Mouse (Mus musculus) liver, embryonic 13.5 days (tissue): ENCODE data around the gene Ikbke. TPM values are rescaled to one million over a fixed set of nuclear protein-coding genes. Genes with fewer than 3 reads are reported as not detected.

Source experiments
- ATAC-seq: fragments of 200-750 bp; cut with Nextera tagmentation; 2 replicates; pipeline ENCODE4 v1.8.0; 2017; ENCODE audit warnings: low read depth, mild to moderate bottlenecking, moderate number of reproducible peaks, moderate library complexity
- DNase-seq: peaks from one replicate; pipeline ENCODE4 v3.0.0; 2022
- H3K27ac ChIP-seq: fragments of 300-500 bp; sonication (generic); 2 replicates; pipeline ENCODE4 v1.5.1; 2015; ENCODE audit warnings: moderate library complexity, mild to moderate bottlenecking, inconsistent platforms
- H3K27me3 ChIP-seq: fragments of 300-500 bp; sonication (generic); 2 replicates; pipeline ENCODE4 v1.6.1; 2015; ENCODE audit warnings: mild to moderate bottlenecking, inconsistent platforms
- H3K36me3 ChIP-seq: fragments of 300-500 bp; sonication (generic); 2 replicates; pipeline ENCODE4 v1.6.1; 2015; ENCODE audit warnings: mild to moderate bottlenecking, inconsistent platforms
- H3K4me1 ChIP-seq: fragments of 300-500 bp; sonication (generic); replicated peaks from 2 replicates; pipeline ENCODE4 v1.6.1; 2015; ENCODE audit warnings: inconsistent platforms
- H3K4me2 ChIP-seq: fragments of 300-500 bp; sonication (generic); 2 replicates; pipeline ENCODE4 v1.6.1; 2015; ENCODE audit warnings: inconsistent platforms, mild to moderate bottlenecking, moderate library complexity
- H3K4me3 ChIP-seq: fragments of 300-500 bp; sonication (generic); replicated peaks from 2 replicates; pipeline ENCODE4 v1.5.1; 2015; ENCODE audit warnings: mild to moderate bottlenecking, inconsistent platforms
- H3K9ac ChIP-seq: fragments of 300-500 bp; sonication (generic); 2 replicates; pipeline ENCODE4 v1.6.1; 2015; ENCODE audit warnings: mild to moderate bottlenecking, inconsistent platforms
- H3K9me3 ChIP-seq: fragments of 300-500 bp; sonication (generic); replicated peaks from 2 replicates; pipeline ENCODE4 v1.6.1; 2016; ENCODE audit warnings: inconsistent platforms
- WGBS: fragments of 180-500 bp; shearing (Covaris S2); methylation state at CpG from one replicate; pipeline ENCODE4 v1.1.7; 2015; ENCODE audit not compliant: insufficient replicate concordance; 5-methylcytosine and 5-hydroxymethylcytosine counted together
- polyA plus RNA-seq: library from polyadenylated mRNA; unstranded; fragments of >200 nt; fragmentation: Nextera tagmentation; extraction: Ambion mirVana; gene quantifications from 2 replicates; pipeline ENCODE4 v1.2.1, GENCODE M21; 2015

Gene Ikbke
- polyA plus RNA-seq, 1 experiment from 2014 or later = 5.5 TPM

DNA sequence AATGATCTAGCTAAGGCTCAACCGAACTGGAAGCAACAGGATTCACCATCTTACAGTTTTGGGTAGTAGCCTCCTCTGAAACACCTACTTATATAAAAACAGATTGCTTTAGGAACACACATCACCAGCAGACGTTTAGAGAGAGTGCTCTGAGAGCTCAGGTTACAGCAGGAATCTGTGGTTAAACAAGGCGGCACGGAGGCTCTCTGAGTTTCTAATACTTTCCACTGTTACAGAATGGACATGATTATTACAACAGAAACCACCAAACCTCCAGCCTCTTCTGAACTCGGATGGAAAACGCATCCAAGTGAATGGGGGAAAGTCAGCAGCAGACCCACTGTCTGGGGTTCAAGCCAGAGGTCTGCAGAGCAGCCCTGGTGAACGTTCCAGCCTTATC, 43.3 kb downstream of the Ikbke start:
- no peak overlapping the region for H3K4me3 ChIP-seq
- ATAC-seq (no peak), DNase-seq (no peak)
- no peak overlapping the region for H3K9ac ChIP-seq
- peaks cover 7% of the 10 kb centered on the region; the same call in 1 of the 2 replicates for H3K4me1 ChIP-seq
- no peaks in the 10 kb centered on the region for H3K9me3 ChIP-seq
- peaks cover 25% of the 10 kb centered on the region for H3K27me3 ChIP-seq
- H3K4me2 ChIP-seq = no peak overlapping the region
- no peaks in the 10 kb centered on the region for H3K36me3 ChIP-seq
- no peak overlapping the region for H3K27ac ChIP-seq
- WGBS = 39% methylated on average over 7 of the region's 7 CpGs

DNA sequence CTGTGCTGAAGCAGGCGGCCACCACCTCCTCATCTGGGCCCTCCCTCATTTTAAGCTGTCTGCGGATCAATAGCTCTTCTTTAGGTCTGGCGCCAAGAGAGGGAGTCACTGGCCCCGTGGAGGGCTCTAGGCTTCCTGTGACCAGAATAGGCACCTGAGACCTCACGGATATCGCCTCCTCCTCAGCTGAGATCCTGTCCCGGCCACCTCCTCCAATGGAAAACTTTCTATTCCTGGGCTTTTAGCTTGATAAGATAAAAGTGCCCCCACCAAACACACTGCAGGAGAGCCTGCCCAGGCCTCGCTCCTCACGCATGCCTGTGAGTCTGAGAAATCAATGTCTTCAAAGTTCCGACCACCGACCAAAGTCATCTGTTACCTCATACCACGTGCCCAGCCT, 45.9 kb downstream of the Ikbke start:
- Histone ChIP-seq H3K4me2 (no peak overlapping the region), H3K9me3 (no peaks in the 10 kb centered on the region), H3K27ac (no peak overlapping the region), H3K36me3 (no peaks in the 10 kb centered on the region), H3K9ac (no peak overlapping the region), H3K4me3 (no peak overlapping the region), H3K27me3 (peaks cover 4% of the 10 kb centered on the region), H3K4me1 (peaks cover 7% of the 10 kb centered on the region; the same call in 1 of the 2 replicates)
- 39% methylated on average over 12 of the region's 12 CpGs for WGBS
- DNase-seq (no peak), ATAC-seq (no peak)

DNA sequence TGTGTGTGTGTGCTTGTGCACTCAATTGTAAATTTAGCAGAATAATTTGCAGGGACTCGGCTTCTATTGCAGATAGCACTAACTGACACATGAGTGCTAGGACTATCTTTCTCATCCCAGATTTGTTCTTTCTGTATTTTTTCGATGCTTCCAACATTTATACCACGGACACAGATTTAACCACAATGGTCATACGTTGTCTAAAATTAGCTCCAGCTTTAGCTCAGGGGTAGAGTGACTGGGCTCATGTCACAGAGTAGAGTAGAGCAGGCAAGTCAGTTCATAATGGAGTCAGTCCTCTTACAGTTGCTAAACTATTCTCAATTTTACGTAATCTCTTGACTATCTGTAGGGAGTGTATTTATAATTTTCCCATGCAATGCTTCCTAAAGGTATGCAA, 50.7 kb downstream of the Ikbke start:
- H3K36me3 ChIP-seq = no peaks in the 10 kb centered on the region
- H3K9ac ChIP-seq = no peak overlapping the region
- DNase-seq (no peak), ATAC-seq (no peak)
- no peak overlapping the region for H3K4me3 ChIP-seq
- no peak overlapping the region for H3K27ac ChIP-seq
- 0 out of 2 replicates have a peak, but pooled peaks cover 6% of the 10 kb centered on the region for H3K27me3 ChIP-seq
- H3K4me1 ChIP-seq = no peaks in the 10 kb centered on the region
- H3K9me3 ChIP-seq = no peaks in the 10 kb centered on the region
- 56% methylated on average over 5 of the region's 5 CpGs for WGBS
- no peak overlapping the region for H3K4me2 ChIP-seq

DNA sequence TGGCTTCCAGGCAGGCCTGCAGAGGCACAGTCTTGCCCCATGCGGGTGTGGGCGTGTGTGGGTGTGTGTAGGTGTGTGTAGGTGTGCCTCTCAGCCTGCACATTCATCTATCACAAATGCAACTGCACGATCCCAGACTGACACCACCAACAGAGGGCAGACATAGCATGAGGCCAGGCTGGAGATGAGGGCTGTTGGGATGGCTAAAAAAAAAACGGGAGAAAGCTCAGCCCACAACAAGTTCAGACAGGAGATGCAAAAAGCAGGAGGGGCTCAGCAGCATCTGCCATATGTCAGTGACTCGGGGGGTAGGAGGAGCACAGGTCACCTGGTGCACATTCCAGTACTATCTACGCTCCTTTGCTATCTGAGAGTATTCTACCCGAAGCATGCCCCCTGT, 51.2 kb downstream of the Ikbke start:
- no peaks in the 10 kb centered on the region for H3K4me1 ChIP-seq
- H3K27me3 ChIP-seq = 0 out of 2 replicates have a peak, but pooled peaks cover 6% of the 10 kb centered on the region
- DNase-seq (no peak), ATAC-seq (no peak)
- no peak overlapping the region for H3K4me3 ChIP-seq
- H3K36me3 ChIP-seq = no peaks in the 10 kb centered on the region
- 46% methylated on average over 7 of the region's 7 CpGs for WGBS
- H3K4me2 ChIP-seq = no peak overlapping the region
- no peak overlapping the region for H3K27ac ChIP-seq
- H3K9ac ChIP-seq = no peak overlapping the region
- H3K9me3 ChIP-seq = no peaks in the 10 kb centered on the region

DNA sequence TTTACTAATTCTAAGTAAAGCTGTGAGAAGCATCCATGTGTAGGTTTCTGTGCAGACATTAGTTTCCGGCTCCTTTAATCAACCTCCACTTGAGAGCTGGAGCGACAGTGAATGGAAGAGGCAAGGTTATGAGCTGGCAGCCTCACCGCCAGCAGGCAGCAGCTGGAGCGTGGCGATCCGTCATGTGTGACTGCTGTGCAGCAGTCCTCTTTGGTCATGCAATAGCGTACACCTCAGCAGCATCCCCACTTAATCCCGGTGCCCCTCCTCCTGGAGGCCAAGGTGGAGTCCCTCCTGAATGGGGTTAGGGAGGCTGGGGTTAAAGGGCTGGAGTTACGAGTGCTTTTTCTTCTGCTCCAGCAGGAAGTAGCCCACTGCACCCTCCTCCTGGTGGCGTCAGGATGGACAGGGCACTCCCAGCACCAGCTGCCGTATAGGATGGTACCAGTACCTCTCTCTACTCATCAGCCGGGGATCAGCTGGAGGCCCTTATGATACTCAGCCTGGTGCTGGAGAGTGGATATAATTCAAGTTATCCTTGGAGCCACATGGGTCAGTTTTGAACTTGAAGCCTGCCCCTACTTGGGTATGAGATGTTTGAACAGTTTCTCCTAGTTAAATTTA, 54.4 kb downstream of the Ikbke start:
- Histone ChIP-seq H3K27me3 (0 out of 2 replicates have a peak, but pooled peaks cover 6% of the 10 kb centered on the region), H3K4me2 (no peak overlapping the region), H3K4me3 (no peak overlapping the region), H3K4me1 (no peaks in the 10 kb centered on the region), H3K36me3 (no peaks in the 10 kb centered on the region), H3K9ac (no peak overlapping the region), H3K9me3 (no peaks in the 10 kb centered on the region), H3K27ac (no peak overlapping the region)
- ATAC-seq (no peak), DNase-seq (no peak)
- WGBS = 64% methylated on average over 12 of the region's 12 CpGs

DNA sequence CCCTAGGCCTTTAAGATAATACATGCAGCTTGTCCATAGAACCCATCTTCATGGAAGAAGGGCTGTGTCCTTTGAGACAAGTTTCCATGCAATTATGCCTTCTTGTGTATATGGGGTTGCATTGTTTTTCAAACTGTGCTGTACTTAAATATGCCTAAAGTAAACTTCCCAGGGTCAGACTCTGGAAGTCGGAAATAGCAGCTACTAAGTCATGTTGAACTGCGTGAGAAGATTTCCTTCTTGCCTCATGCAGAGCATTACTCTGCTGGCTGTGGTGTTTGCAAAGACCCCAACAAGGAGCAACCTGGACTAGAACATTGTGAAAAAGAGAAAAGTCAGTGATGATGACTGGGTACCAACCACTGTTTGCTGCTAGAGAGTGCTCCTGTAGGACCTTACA, 56.1 kb downstream of the Ikbke start:
- Histone ChIP-seq H3K4me3 (no peak overlapping the region), H3K4me1 (no peaks in the 10 kb centered on the region), H3K27me3 (0 out of 2 replicates have a peak, but pooled peaks cover 6% of the 10 kb centered on the region), H3K36me3 (no peaks in the 10 kb centered on the region), H3K9me3 (no peaks in the 10 kb centered on the region), H3K27ac (no peak overlapping the region), H3K9ac (no peak overlapping the region), H3K4me2 (no peak overlapping the region)
- no peak for DNase-seq
- WGBS = 68% methylated on average over 2 of the region's 2 CpGs
- ATAC-seq = no peak

DNA sequence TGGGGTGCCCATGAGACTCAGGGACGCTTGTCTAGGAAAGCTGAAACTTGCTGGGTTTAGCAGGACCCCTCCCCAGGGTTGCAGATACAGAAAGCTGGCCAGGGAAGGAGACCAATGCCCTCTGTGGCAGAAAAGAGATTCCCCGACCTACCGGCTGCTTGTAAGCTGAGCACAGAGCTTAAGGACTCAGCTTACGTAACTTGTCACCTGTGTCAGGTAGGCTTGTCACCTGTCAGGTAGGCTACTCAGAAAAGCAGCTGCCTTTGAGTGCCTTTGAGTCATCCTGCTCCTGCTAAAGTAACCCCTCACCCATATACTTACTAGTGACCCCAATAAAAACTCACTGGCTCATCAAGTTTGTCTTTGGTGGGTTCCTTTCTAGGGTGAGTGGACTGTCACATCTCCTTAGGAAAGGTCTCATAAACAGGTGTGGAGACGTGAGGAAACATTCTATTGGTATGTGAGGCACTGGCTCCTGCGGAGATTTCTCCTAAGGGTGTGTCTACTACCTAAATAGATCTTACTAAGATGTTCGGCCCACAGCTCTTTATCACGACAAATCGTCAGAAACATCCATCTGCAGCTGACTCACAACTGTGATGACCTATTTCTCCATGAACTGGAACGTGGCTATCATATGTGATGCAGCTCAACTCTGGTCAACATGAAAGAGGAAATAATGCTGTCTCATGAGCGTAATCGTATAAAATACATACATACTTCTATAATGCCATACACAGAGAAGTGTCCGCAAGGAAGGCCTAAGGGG, 57.4 kb downstream of the Ikbke start:
- ATAC-seq (no peak), DNase-seq (no peak)
- Histone ChIP-seq H3K9ac (no peak overlapping the region), H3K4me3 (no peak overlapping the region), H3K27me3 (0 out of 2 replicates have a peak, but pooled peaks cover 3% of the 10 kb centered on the region), H3K4me2 (no peak overlapping the region), H3K36me3 (no peaks in the 10 kb centered on the region), H3K27ac (no peak overlapping the region), H3K4me1 (no peaks in the 10 kb centered on the region), H3K9me3 (no peaks in the 10 kb centered on the region)
- WGBS = 61% methylated on average over 13 of the region's 13 CpGs

DNA sequence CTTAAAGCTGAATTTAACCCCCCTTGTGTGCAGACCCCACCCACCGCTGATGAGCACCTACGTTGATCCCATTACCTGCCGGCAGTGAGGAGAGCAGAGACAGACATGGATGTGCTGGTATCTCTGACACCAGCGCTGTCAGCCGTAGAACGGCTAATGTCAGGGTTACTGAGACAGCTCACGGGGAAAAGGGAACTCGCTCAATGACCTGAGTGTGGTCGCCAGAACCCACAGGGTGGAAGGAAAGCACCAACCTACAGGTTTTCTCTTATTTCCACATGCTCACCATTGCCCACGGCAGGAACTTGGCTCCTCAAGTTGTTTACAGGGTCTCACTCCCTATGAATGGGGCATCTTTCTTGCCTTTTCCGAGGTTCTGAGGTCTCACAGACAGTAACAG, 60.5 kb downstream of the Ikbke start:
- DNase-seq = no peak
- no peak overlapping the region for H3K27ac ChIP-seq
- no peak overlapping the region for H3K4me2 ChIP-seq
- no peak overlapping the region for H3K9ac ChIP-seq
- ATAC-seq = no peak
- H3K27me3 ChIP-seq = no peaks in the 10 kb centered on the region
- H3K9me3 ChIP-seq = no peaks in the 10 kb centered on the region
- H3K4me1 ChIP-seq = no peaks in the 10 kb centered on the region
- no peaks in the 10 kb centered on the region for H3K36me3 ChIP-seq
- 45% methylated on average over 11 of the region's 11 CpGs for WGBS
- H3K4me3 ChIP-seq = no peak overlapping the region

DNA sequence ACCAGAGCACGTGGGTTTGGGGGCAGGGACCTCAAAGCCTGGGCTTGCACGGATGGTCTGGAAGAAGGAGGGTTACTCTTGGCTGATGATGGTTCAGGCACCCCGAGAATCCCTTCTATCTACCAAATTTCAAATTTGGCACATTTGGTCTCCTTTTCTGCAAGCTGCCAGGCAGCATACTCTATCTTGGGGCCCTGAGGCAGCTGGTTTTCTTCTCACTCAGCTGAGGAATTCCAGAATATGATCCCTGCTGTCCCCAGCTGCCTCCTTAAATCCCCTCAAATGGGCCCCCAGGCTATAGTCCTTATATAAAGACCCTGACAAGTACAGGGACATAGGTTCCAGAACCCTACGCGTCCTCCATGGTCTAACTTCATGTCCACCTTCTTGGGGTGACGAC, 66.0 kb downstream of the Ikbke start:
- H3K4me2 ChIP-seq = no peak overlapping the region
- no peaks in the 10 kb centered on the region for H3K36me3 ChIP-seq
- no peak overlapping the region for H3K9ac ChIP-seq
- no peaks in the 10 kb centered on the region for H3K27me3 ChIP-seq
- H3K4me3 ChIP-seq = no peak overlapping the region
- DNase-seq = no peak
- H3K4me1 ChIP-seq = 0 out of 2 replicates have a peak, but pooled peaks cover 7% of the 10 kb centered on the region
- WGBS = 61% methylated on average over 6 of the region's 6 CpGs
- no peak overlapping the region for H3K27ac ChIP-seq
- ATAC-seq = no peak
- no peaks in the 10 kb centered on the region for H3K9me3 ChIP-seq

DNA sequence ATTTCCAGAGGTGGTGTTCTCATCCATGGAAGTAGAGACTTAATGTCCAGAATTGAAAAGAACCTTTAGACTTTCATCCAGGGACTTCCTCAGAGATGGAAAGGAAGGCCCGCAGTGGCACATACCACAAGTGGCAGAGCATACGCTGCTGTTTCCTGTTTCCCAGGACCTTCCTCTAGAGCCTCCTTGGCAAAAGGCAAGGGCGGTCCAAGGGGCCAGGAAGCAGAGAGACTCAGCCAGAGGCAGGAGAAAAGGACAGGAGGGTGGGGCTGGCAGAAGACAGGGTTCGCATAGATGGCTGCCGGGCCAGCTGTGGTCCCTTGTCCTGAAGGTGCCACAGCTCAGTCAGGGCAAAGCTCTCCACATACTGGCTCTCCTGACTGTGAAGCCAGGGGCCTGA, 66.5 kb downstream of the Ikbke start:
- 39% methylated on average over 5 of the region's 5 CpGs for WGBS
- Histone ChIP-seq H3K4me3 (no peak overlapping the region), H3K9me3 (no peaks in the 10 kb centered on the region), H3K27me3 (no peaks in the 10 kb centered on the region), H3K4me2 (no peak overlapping the region), H3K36me3 (no peaks in the 10 kb centered on the region), H3K27ac (no peak overlapping the region), H3K4me1 (0 out of 2 replicates have a peak, but pooled peaks cover 7% of the 10 kb centered on the region), H3K9ac (no peak overlapping the region)
- ATAC-seq = no peak
- DNase-seq = no peak

DNA sequence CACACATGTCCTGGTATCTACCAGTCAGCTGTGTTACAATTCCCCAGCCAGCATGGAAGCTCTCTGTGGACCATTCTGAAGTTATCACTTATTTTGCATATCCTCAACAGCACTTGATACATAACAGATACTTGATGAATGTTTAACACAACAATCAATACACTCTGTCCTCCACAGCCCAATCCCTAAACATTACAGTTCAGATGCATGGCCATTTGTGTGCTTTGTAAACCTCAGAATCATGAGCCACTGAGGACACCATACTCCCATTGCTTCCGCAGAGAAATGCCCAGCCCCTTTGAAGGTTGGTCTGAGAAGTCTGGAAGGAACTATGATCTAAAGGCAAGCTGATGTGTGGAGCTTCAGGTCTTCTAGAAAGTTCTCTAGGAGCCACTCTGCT, 67.8 kb downstream of the Ikbke start:
- DNase-seq (no peak), ATAC-seq (no peak)
- Histone ChIP-seq H3K27me3 (no peaks in the 10 kb centered on the region), H3K27ac (no peak overlapping the region), H3K4me3 (no peak overlapping the region), H3K9ac (no peak overlapping the region), H3K4me1 (0 out of 2 replicates have a peak, but pooled peaks cover 7% of the 10 kb centered on the region), H3K9me3 (no peaks in the 10 kb centered on the region), H3K36me3 (no peaks in the 10 kb centered on the region), H3K4me2 (no peak overlapping the region)
- 63% methylated on average over 1 of the region's 1 CpGs for WGBS
